Mouse (Mus musculus) kidney, adult 2 months (tissue): Measurements from ENCODE around the gene Ceacam19.

Experiments
- CTCF ChIP-seq: fragments of 200-500 bp; conservative IDR thresholded peaks from 2 replicates; pipeline ENCODE4 v1.5.1; 2011; ENCODE audit warnings: low read depth, mild to moderate bottlenecking, control low read depth, low read length, moderate library complexity, mixed read lengths; ENCODE audit not compliant: insufficient read depth, insufficient read length
- POLR2A ChIP-seq: fragments of 200-500 bp; IDR thresholded peaks from one replicate; pipeline ENCODE4 v1.6.1; 2011; ENCODE audit warnings: low read depth, low read length, control low read depth

- TF ChIP-seq POLR2A = no peak
- no peak for TF ChIP-seq CTCF
Observed at GRCm38 (mm10) chr7:19861199-19861598, 26.6 kb downstream of the Ceacam19 start, which contains the start of gene Ceacam16.
